Mouse (Mus musculus): ENCODE measurements around the gene Naa35. TPM values are rescaled to one million over a fixed set of nuclear protein-coding genes. Genes with fewer than 3 reads are reported as not detected.

Gene Naa35
- polyA plus RNA-seq, 2 experiments: 12.6 to 27.1 TPM

DNA sequence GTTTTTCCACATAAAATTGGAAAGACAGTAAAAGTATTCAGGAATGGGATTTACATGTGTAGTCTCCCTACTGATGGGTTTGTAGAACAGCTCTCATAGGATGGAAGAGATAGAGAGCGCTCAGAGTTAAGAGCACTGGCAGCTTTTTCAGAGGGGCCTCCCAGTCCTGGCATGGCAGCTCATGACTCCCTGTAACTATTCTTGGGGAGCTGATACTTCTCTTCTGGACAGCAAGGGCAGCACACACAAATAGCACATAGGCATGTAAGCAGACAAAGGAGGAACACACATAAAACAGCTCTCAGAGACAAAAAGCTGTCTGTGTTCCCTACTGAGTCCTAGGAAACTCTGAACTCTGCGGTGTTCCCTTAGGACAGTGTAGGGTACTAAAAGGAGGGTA is 25.4 kb downstream of the Naa35 start:
- H3K27me3 ChIP-seq (ENCODE audit: control insufficient read depth, insufficient read depth, low read length): no peaks in the 10 kb centered on the region
- no peaks in the 10 kb centered on the region for H3K9me3 ChIP-seq (ENCODE audit: control insufficient read depth, low read length)
- peaks cover 8% of the 10 kb centered on the region for H3K36me3 ChIP-seq (replicated peaks; ENCODE audit: control insufficient read depth, insufficient read depth, low read depth)
- H3K27ac ChIP-seq: no peak overlapping the region
- ATAC-seq (ENCODE audit: insufficient read depth) (no peak), DNase-seq (ENCODE audit: low read depth in 3 of 3, low spot score in 3 of 3) (no peak)
- H3K4me3 ChIP-seq (ENCODE audit: insufficient read depth in 1 of 2, low read depth in 2 of 2, low read length in 2 of 2): no peak overlapping the region
- 85% methylated on average over 2 of the region's 2 CpGs for WGBS (ENCODE audit: insufficient replicate concordance)
- H3K4me1 ChIP-seq (replicated peaks; ENCODE audit: control insufficient read depth in 2 of 2, insufficient read depth in 2 of 2, low read length in 1 of 2): peaks cover 0 to 2% of the 10 kb centered on the region in 2 experiments; a peak in 1 of 4 replicates
- no peak for TF ChIP-seq CTCF (IDR thresholded peaks at IDR 0.05; ENCODE audit: low read depth)
- no peak for TF ChIP-seq EP300 (IDR thresholded peaks at IDR 0.05; ENCODE audit: low read depth)
- no peak overlapping the region for H3K4me2 ChIP-seq (ENCODE audit: low read depth)
- H3K9ac ChIP-seq (replicated peaks): no peak overlapping the region

DNA sequence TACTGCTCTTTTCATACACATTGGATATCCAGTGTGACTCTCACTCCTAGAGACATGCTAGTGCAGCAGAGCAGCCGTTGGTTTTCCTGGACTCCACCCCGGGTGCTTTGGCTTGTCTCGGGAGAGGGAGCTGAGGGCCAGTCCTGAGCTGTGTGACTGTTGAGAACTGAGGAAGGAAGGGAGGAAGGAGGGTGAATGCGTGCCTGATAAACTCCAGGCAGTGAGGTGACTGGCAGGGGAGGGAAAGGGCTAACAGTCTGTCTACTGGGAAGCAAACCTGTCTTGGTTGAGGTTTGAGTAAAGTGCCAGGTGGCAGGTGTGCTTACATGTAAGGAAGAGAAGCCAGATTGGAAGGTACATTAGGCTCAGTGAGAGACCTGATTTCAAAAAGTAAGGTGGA is 28.8 kb downstream of the Naa35 start:
- Histone ChIP-seq H3K27me3 (ENCODE audit: control insufficient read depth, insufficient read depth, low read length) (no peaks in the 10 kb centered on the region), H3K4me3 (ENCODE audit: insufficient read depth in 1 of 2, low read depth in 2 of 2, low read length in 2 of 2) (no peak overlapping the region), H3K9ac (replicated peaks) (no peak overlapping the region), H3K9me3 (ENCODE audit: control insufficient read depth, low read length) (no peaks in the 10 kb centered on the region), H3K4me2 (ENCODE audit: low read depth) (no peak overlapping the region), H3K36me3 (replicated peaks; ENCODE audit: control insufficient read depth, insufficient read depth, low read depth) (peaks cover 8% of the 10 kb centered on the region), H3K4me1 (replicated peaks; ENCODE audit: control insufficient read depth in 2 of 2, insufficient read depth in 2 of 2, low read length in 1 of 2) (no peaks in the 10 kb centered on the region; a peak in 1 of 4 replicates), H3K27ac (no peak overlapping the region)
- TF ChIP-seq CTCF (IDR thresholded peaks at IDR 0.05; ENCODE audit: low read depth) (no peak), EP300 (IDR thresholded peaks at IDR 0.05; ENCODE audit: low read depth) (no peak)
- no peak for ATAC-seq (ENCODE audit: insufficient read depth)
- no peak for DNase-seq (ENCODE audit: low read depth in 3 of 3, low spot score in 3 of 3)
- WGBS (ENCODE audit: insufficient replicate concordance): 42% methylated on average over 4 of the region's 4 CpGs

DNA sequence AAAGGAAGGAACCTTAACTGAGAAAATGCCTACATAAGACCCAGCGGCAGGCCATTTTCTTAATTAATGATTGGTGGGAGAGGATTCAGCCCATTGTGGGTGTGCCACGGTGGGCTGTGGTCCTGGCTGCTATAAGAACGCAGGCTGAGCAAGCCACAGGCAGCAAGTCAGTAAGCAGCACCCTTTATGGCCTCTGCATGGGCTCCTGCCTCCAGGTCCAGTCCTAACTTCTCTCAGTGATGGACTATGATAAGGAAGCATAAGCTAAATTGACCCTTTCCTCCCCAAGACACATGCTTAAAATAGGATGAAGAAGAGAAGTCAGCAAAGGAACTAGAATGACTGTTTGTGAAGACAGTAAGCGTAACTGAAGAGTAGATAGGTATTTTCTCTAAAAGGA is 30.1 kb downstream of the Naa35 start:
- no peak overlapping the region for H3K27ac ChIP-seq
- TF ChIP-seq EP300 (IDR thresholded peaks at IDR 0.05; ENCODE audit: low read depth): no peak
- TF ChIP-seq CTCF (IDR thresholded peaks at IDR 0.05; ENCODE audit: low read depth): no peak
- H3K4me1 ChIP-seq (replicated peaks; ENCODE audit: control insufficient read depth in 2 of 2, insufficient read depth in 2 of 2, low read length in 1 of 2): peaks cover 0 to under 1% of the 10 kb centered on the region in 2 experiments; a peak in 2 of 4 replicates
- ATAC-seq (ENCODE audit: insufficient read depth) (no peak), DNase-seq (ENCODE audit: low read depth in 3 of 3, low spot score in 3 of 3) (no peak)
- no peaks in the 10 kb centered on the region for H3K36me3 ChIP-seq (replicated peaks; ENCODE audit: control insufficient read depth, insufficient read depth, low read depth)
- 76% methylated on average over 4 of the region's 4 CpGs for WGBS (ENCODE audit: insufficient replicate concordance)
- H3K9me3 ChIP-seq (ENCODE audit: control insufficient read depth, low read length): no peaks in the 10 kb centered on the region
- H3K27me3 ChIP-seq (ENCODE audit: control insufficient read depth, insufficient read depth, low read length): no peaks in the 10 kb centered on the region
- no peak overlapping the region for H3K4me3 ChIP-seq (ENCODE audit: insufficient read depth in 1 of 2, low read depth in 2 of 2, low read length in 2 of 2)
- H3K4me2 ChIP-seq (ENCODE audit: low read depth): no peak overlapping the region
- no peak overlapping the region for H3K9ac ChIP-seq (replicated peaks)

GRCm38 (mm10) chr13:59615554-59615953 is 30.5 kb downstream of the Naa35 start:
- H3K27me3 ChIP-seq (ENCODE audit: control insufficient read depth, insufficient read depth, low read length): no peaks in the 10 kb centered on the region
- no peak overlapping the region for H3K4me2 ChIP-seq (ENCODE audit: low read depth)
- peak in 1 of 3 experiments; percentile 12 for DNase-seq (ENCODE audit: low read depth in 3 of 3, low spot score in 3 of 3)
- no peaks in the 10 kb centered on the region for H3K9me3 ChIP-seq (ENCODE audit: control insufficient read depth, low read length)
- H3K4me1 ChIP-seq (replicated peaks; ENCODE audit: control insufficient read depth in 2 of 2, insufficient read depth in 2 of 2, low read length in 1 of 2): peaks cover 0 to 4% of the 10 kb centered on the region in 2 experiments; a peak in 2 of 4 replicates
- ATAC-seq (ENCODE audit: insufficient read depth): no peak
- 70% methylated on average over 4 of the region's 4 CpGs for WGBS (ENCODE audit: insufficient replicate concordance)
- H3K27ac ChIP-seq: no peak overlapping the region
- TF ChIP-seq EP300 (IDR thresholded peaks at IDR 0.05; ENCODE audit: low read depth) (no peak), CTCF (IDR thresholded peaks at IDR 0.05; ENCODE audit: low read depth) (no peak)
- H3K4me3 ChIP-seq (ENCODE audit: insufficient read depth in 1 of 2, low read depth in 2 of 2, low read length in 2 of 2): no peak overlapping the region
- no peaks in the 10 kb centered on the region for H3K36me3 ChIP-seq (replicated peaks; ENCODE audit: control insufficient read depth, insufficient read depth, low read depth)
- no peak overlapping the region for H3K9ac ChIP-seq (replicated peaks)

- H3K4me3 ChIP-seq (ENCODE audit: insufficient read depth in 1 of 2, low read depth in 2 of 2, low read length in 2 of 2): no peak overlapping the region
- no peaks in the 10 kb centered on the region for H3K9me3 ChIP-seq (ENCODE audit: control insufficient read depth, low read length)
- no peaks in the 10 kb centered on the region for H3K27me3 ChIP-seq (ENCODE audit: control insufficient read depth, insufficient read depth, low read length)
- DNase-seq (ENCODE audit: low read depth in 3 of 3, low spot score in 3 of 3) (no peak), ATAC-seq (ENCODE audit: insufficient read depth) (peak; percentile 26; the same call in 1 of the 2 replicates)
- no peak overlapping the region for H3K9ac ChIP-seq (replicated peaks)
- no peaks in the 10 kb centered on the region for H3K36me3 ChIP-seq (replicated peaks; ENCODE audit: control insufficient read depth, insufficient read depth, low read depth)
- H3K4me1 ChIP-seq (replicated peaks; ENCODE audit: control insufficient read depth in 2 of 2, insufficient read depth in 2 of 2, low read length in 1 of 2): peaks cover 0 to 4% of the 10 kb centered on the region in 2 experiments; a peak in 1 of 4 replicates
- WGBS (ENCODE audit: insufficient replicate concordance): 59% methylated on average over 6 of the region's 6 CpGs
- no peak overlapping the region for H3K4me2 ChIP-seq (ENCODE audit: low read depth)
- TF ChIP-seq EP300 (IDR thresholded peaks at IDR 0.05; ENCODE audit: low read depth) (no peak), CTCF (IDR thresholded peaks at IDR 0.05; ENCODE audit: low read depth) (no peak)
- no peak overlapping the region for H3K27ac ChIP-seq
Measured at GRCm38 (mm10) chr13:59618463-59618862, 33.4 kb downstream of the Naa35 start.
